Mouse (Mus musculus) kidney, postnatal 0 days (tissue): ENCODE measurements around the gene Prrc2b. TPM values are rescaled to one million over a fixed set of nuclear protein-coding genes. Genes with fewer than 3 reads are reported as not detected.

Experiments used
- ATAC-seq: fragments of 200-750 bp; cut with Nextera tagmentation; replicated peaks from 2 replicates; pipeline ENCODE4 v1.8.0; 2017; ENCODE audit warnings: low read depth, moderate number of reproducible peaks, moderate TSS enrichment, moderate library complexity; ENCODE audit not compliant: low FRiP score
- DNase-seq: peaks from one replicate; pipeline ENCODE4 v3.0.0-alpha.2; 2016; ENCODE audit warnings: low spot score
- H3K27ac ChIP-seq: fragments of 300-500 bp; sonication (generic); 2 replicates; pipeline ENCODE4 v1.5.1; 2014; ENCODE audit warnings: mild to moderate bottlenecking
- H3K27me3 ChIP-seq: fragments of 300-500 bp; sonication (generic); 2 replicates; pipeline ENCODE4 v1.6.1; 2014; ENCODE audit warnings: low read length, mixed read lengths; ENCODE audit not compliant: insufficient read depth
- H3K36me3 ChIP-seq: fragments of 300-500 bp; sonication (generic); 2 replicates; pipeline ENCODE4 v1.6.1; 2014; ENCODE audit warnings: low read length, mixed read lengths; ENCODE audit not compliant: insufficient read depth
- H3K4me1 ChIP-seq: fragments of 300-500 bp; sonication (generic); replicated peaks from 2 replicates; pipeline ENCODE4 v1.6.1; 2014; ENCODE audit warnings: antibody characterized with exemption, low read length, mixed read lengths; ENCODE audit not compliant: insufficient read depth
- H3K4me2 ChIP-seq: fragments of 300-500 bp; sonication (generic); 2 replicates; pipeline ENCODE4 v1.6.1; 2014; ENCODE audit warnings: mild to moderate bottlenecking, low read length, moderate library complexity, mixed read lengths
- H3K4me3 ChIP-seq: fragments of 300-500 bp; sonication (generic); replicated peaks from 2 replicates; pipeline ENCODE4 v1.5.1; 2014; ENCODE audit warnings: low read depth, low read length
- H3K9ac ChIP-seq: fragments of 300-500 bp; sonication (generic); 2 replicates; pipeline ENCODE4 v1.6.1; 2014; ENCODE audit warnings: low read depth, low read length
- H3K9me3 ChIP-seq: fragments of 300-500 bp; sonication (generic); replicated peaks from 2 replicates; pipeline ENCODE4 v1.6.1; 2016; ENCODE audit warnings: low read length, inconsistent platforms, mixed read lengths
- CTCF ChIP-seq: IDR thresholded peaks from 2 replicates; pipeline ENCODE4 v1.5.1; 2016; ENCODE audit warnings: antibody characterized with exemption, low read depth, mild to moderate bottlenecking, moderate library complexity
- WGBS: fragments of 180-500 bp; shearing (Covaris S2); extraction: QIAGEN DNeasy Blood & Tissue Kit; methylation state at CpG from one replicate; pipeline ENCODE4 v1.1.7; 2014; 5-methylcytosine and 5-hydroxymethylcytosine counted together
- microRNA-seq: library from miRNA; unstranded; fragments of <30 nt; microRNA quantifications from one replicate; pipeline ENCODE4, GENCODE M21; 2016
- polyA plus RNA-seq: library from polyadenylated mRNA; unstranded; fragments of >200 nt; fragmentation: Nextera tagmentation; extraction: Ambion mirVana; gene quantifications from 2 replicates; pipeline ENCODE4 v1.2.1, GENCODE M21; 2015

Prrc2b gene
- polyA plus RNA-seq, 1 experiment from 2014 or later, result 31.4 TPM

- Histone ChIP-seq H3K9me3 (no peaks in the 10 kb centered on the region), H3K4me3 (no peak overlapping the region), H3K9ac (no peak overlapping the region), H3K36me3 (peaks cover 26% of the 10 kb centered on the region), H3K27ac (no peak overlapping the region), H3K4me2 (no peak overlapping the region), H3K4me1 (peaks cover 8% of the 10 kb centered on the region), H3K27me3 (no peaks in the 10 kb centered on the region)
- DNase-seq, result no peak
- ATAC-seq, result no peak
- WGBS, result 86% methylated on average over 3 of the region's 3 CpGs
- no peak for TF ChIP-seq CTCF
Observed at GRCm38 (mm10) chr2:32283986-32284385, 133.1 kb downstream of the Prrc2b start.

Small RNA genes lying within 50 kb of the gene (microRNA-seq; reads per million reads assigned to microRNA genes)
- gene Gm27805, result not detected

Other genes starting within 250 kb of the Prrc2b start
- gene Aif1l, start 200.9 kb upstream of the Prrc2b start, polyA plus RNA-seq, result 129 and 141 TPM in 2 replicates
- gene Nup214, start 176.6 kb upstream of the Prrc2b start, polyA plus RNA-seq, result 57.6 and 67.3 TPM in 2 replicates
- 0.79 and 0.82 TPM in 2 replicates for gene Fam78a, start 66.2 kb upstream of the Prrc2b start, polyA plus RNA-seq
- 4.5 and 4.7 TPM in 2 replicates for gene Plpp7, start 55.6 kb upstream of the Prrc2b start, polyA plus RNA-seq
- 18.5 and 20.1 TPM in 2 replicates for gene Pomt1, start 85.5 kb downstream of the Prrc2b start, polyA plus RNA-seq
- 57.9 and 66.7 TPM in 2 replicates for gene Uck1, start 109.1 kb downstream of the Prrc2b start, polyA plus RNA-seq
- 17.2 and 18.7 TPM in 2 replicates for gene Golga2, start 136.3 kb downstream of the Prrc2b start, polyA plus RNA-seq
- 436 and 445 TPM in 2 replicates for gene Swi5, start 137.0 kb downstream of the Prrc2b start, polyA plus RNA-seq
- 33.7 and 33.8 TPM in 2 replicates for gene Ciz1, start 201.2 kb downstream of the Prrc2b start, polyA plus RNA-seq
- gene Dnm1, start 202.3 kb downstream of the Prrc2b start, polyA plus RNA-seq, result 5.3 and 5.6 TPM in 2 replicates
- 87.0 and 96.8 TPM in 2 replicates for gene 1110008P14Rik, start 230.9 kb downstream of the Prrc2b start, polyA plus RNA-seq
- 43.5 and 50.3 TPM in 2 replicates for gene Lcn2, start 237.2 kb downstream of the Prrc2b start, polyA plus RNA-seq
- 44.1 and 44.8 TPM in 2 replicates for gene Ptges2, start 244.8 kb downstream of the Prrc2b start, polyA plus RNA-seq